Mouse (Mus musculus): Measurements from ENCODE around the gene Gm28035.

Gm28035 gene

GRCm38 (mm10) chr2:30309351-30309750, 69.0 kb downstream of the Gm28035 start:
- DNase-seq, result no peak

GRCm38 (mm10) chr2:30311481-30311880, 71.1 kb downstream of the Gm28035 start:
- DNase-seq, result no peak

- DNase-seq, result no peak
Observed at GRCm38 (mm10) chr2:30316136-30316535, 75.8 kb downstream of the Gm28035 start.

DNA sequence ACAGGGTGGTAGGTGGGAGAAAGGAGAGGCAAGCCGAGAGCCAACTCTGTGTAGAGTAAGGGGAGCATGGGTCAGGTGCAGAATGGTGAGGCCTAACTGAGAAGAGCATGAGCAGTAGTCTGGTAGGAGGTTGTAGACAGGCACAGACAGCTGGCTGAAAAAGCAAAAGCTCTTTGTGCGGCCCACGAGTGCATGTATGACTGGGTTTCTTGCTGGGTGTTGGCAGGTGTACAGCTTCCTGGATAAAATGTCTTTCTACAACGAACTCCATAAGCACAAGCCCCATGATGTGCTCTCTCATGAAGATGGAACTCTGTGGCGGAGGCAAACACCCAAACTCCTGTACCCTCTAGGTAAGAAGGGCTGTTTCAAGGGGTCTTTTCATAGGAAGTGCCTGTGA, 76.6 kb downstream of the Gm28035 start:
- peak; percentile 51 for DNase-seq

- no peak for DNase-seq
Observed at GRCm38 (mm10) chr2:30319260-30319659, 78.9 kb downstream of the Gm28035 start.

DNA sequence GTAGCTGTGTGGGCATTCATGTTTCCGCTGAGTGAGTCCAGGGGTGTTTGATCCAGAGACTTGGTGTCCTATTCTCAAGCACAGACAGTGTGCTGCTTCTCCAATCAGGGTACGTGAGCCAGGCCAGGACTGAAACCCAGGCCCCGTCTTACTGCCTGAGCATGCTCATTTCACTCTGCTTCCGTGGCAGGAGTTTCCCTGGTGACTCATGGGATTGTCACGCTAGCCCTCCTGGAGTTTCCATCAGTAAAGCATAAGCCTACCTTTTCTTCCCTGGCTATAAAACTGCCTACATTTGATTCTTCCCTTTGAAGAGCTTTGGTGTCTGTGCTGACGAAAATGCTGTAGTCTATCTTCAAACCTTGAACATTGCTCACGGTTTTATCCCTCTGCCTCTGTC, 82.7 kb downstream of the Gm28035 start:
- DNase-seq, result no peak

DNA sequence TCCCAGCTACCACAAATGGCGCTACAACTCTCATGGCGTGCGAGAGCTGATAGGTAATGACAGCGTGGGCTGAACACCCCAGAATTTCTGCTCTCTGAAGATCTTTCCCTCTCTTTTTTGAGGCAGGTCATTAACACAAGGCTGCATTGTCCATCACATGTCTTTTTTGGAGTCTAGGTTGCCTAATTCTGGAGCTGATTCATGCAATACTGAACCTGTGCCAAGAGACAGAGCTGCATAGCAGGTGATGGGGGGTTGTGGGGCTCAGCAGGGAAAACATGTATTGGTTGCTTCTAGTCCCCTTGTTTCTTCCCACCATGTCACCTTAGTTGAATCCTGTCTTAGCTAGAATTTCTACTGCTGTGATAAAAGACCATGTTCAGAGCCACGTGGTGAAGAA, 84.9 kb downstream of the Gm28035 start:
- no peak for DNase-seq

DNA sequence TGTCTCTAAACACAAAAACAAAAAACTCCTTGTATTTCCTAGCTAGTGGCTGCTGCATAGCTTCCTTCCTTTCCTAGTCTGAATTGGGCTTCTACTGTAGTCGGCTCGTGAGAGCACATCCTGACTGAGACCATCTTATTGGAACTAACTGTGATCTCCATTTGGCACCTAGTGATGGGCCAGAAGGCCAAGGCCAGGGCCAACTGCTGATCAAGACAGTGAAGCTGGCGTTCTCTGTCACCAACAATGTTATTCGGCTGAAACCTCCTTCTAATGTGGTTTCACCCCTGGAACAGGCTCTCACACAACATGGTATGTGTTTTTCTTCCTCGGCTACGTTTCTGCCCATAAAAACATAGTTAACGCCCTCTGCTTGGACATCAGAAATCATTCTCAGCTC, 86.9 kb downstream of the Gm28035 start:
- DNase-seq, result no peak

- no peak for DNase-seq
Observed at GRCm38 (mm10) chr2:30328791-30329190, 88.4 kb downstream of the Gm28035 start.

Measured in layer of hippocampus, adult 9-11 months (tissue).